Mouse (Mus musculus) stomach, postnatal 0 days (tissue): ENCODE data around the gene Rps23.
"Not testable (repeated sequence)": the region's sequence is repeated elsewhere in the genome, so short reads cannot be mapped to it uniquely, and the experiment has no call there.

Source experiments
- CTCF ChIP-seq: IDR thresholded peaks from 2 replicates; pipeline ENCODE4 v1.5.1; 2016; ENCODE audit warnings: antibody characterized with exemption, low read depth, mild to moderate bottlenecking, moderate library complexity
- EP300 ChIP-seq: optimal IDR thresholded peaks from 2 replicates; pipeline ENCODE3; 2016; ENCODE audit warnings: antibody characterized with exemption

- not testable (repeated sequence) for TF ChIP-seq CTCF, EP300
Observed at GRCm38 (mm10) chr13:90928266-90928665, 5.5 kb downstream of the Rps23 start.
